Mouse (Mus musculus) G1E (cell line): ENCODE measurements around the gene Iqgap2. TPM values are rescaled to one million over a fixed set of nuclear protein-coding genes. Genes with fewer than 3 reads are reported as not detected.

Source experiments
- ATAC-seq: 2 replicates; pipeline ENCODE4 v1.8.0; 2016; ENCODE audit warnings: mild to moderate bottlenecking; ENCODE audit not compliant: insufficient number of reproducible peaks, poor library complexity, low FRiP score, severe bottlenecking; ENCODE audit errors: extremely low read depth
- DNase-seq: peaks from one replicate; pipeline ENCODE4 v3.0.0; 2012; ENCODE audit warnings: low spot score
- H3K27me3 ChIP-seq: 2 replicates; pipeline ENCODE4 v1.6.1; 2012; ENCODE audit warnings: mild to moderate bottlenecking, low read length, inconsistent platforms; ENCODE audit not compliant: insufficient read depth
- H3K36me3 ChIP-seq: replicated peaks from 2 replicates; pipeline ENCODE3; 2012; ENCODE audit warnings: mild to moderate bottlenecking, inconsistent platforms
- H3K4me1 ChIP-seq: 2 replicates; pipeline ENCODE4 v1.6.1; 2012; ENCODE audit warnings: low read depth, low read length, inconsistent platforms, mixed read lengths; ENCODE audit not compliant: insufficient read depth
- H3K4me3 ChIP-seq: 2 replicates; pipeline ENCODE4 v1.5.1; 2012; ENCODE audit warnings: low read depth, mild to moderate bottlenecking, inconsistent platforms, low read length, moderate library complexity, mixed read lengths
- H3K9me3 ChIP-seq: replicated peaks from 2 replicates; pipeline ENCODE4 v1.6.1; 2012; ENCODE audit warnings: inconsistent platforms
- CTCF ChIP-seq: IDR thresholded peaks from 2 replicates; pipeline ENCODE4 v1.5.1; 2012; ENCODE audit warnings: low read depth, low read length, inconsistent platforms, mixed read lengths
- GATA1 ChIP-seq: IDR thresholded peaks from 2 replicates; pipeline ENCODE4 v1.6.1; 2012; ENCODE audit warnings: borderline replicate concordance, low read length, inconsistent platforms, mixed read lengths
- GATA2 ChIP-seq: IDR thresholded peaks from 2 replicates; pipeline ENCODE4 v1.6.1; 2012; ENCODE audit warnings: low read depth, low read length, inconsistent platforms, borderline replicate concordance
- POLR2AphosphoS5 ChIP-seq: IDR thresholded peaks from 2 replicates; pipeline ENCODE4 v1.6.1; 2012; ENCODE audit warnings: low read depth, low read length, inconsistent platforms; ENCODE audit not compliant: insufficient replicate concordance
- TAL1 ChIP-seq: conservative IDR thresholded peaks from 2 replicates; pipeline ENCODE4 v1.6.1; 2012; ENCODE audit warnings: low read depth, low read length, inconsistent platforms, mixed read lengths
- polyA plus RNA-seq: library from polyadenylated mRNA; stranded (reverse); fragments of >175 nt; gene quantifications from 2 replicates; pipeline ENCODE4 v1.2.3, GENCODE M21; 2012
- total RNA-seq, 2 experiments: library from RNA; stranded (forward) in 1 of 2; stranded (reverse) in 1 of 2; fragments of 200-1000 nt in 1 of 2; fragments of >200 nt in 1 of 2; fragmentation: Nextera tagmentation in 1 of 2; gene quantifications; 2 replicates each; pipeline ENCODE4 v1.2.3; 2014 to 2017

Gene Iqgap2
- total and polyA plus RNA-seq, 3 experiments = 3.0 to 14.3 (median 6.6) TPM

DNA sequence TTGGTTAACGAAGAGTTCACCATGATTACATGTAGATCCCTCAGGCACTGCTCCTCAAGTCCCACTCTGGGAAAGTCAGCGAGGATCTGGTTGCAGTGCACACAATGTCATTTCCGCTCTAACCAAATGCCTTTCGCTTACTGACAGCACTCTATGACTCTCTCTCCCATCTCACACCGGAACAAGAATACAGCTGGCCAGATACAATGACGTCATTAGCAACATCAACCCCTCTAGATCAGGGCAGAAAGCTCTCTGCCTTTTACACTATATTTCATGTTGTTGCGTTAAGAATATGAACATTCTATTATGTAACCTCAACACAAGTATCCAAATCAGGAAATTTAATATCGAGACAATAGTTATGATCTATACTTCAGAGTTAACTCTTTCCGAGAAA lies 32.9 kb downstream of the Iqgap2 start:
- no peak overlapping the region for H3K4me3 ChIP-seq
- H3K27me3 ChIP-seq = no peaks in the 10 kb centered on the region; the same call in 1 of the 2 replicates
- DNase-seq = no peak
- TF ChIP-seq GATA2 (no peak), POLR2AphosphoS5 (no peak), TAL1 (no peak), CTCF (no peak), GATA1 (no peak)
- H3K36me3 ChIP-seq = no peaks in the 10 kb centered on the region
- no peak for ATAC-seq
- no peaks in the 10 kb centered on the region for H3K9me3 ChIP-seq
- no peaks in the 10 kb centered on the region for H3K4me1 ChIP-seq

- TF ChIP-seq CTCF = no peak
- no peak for TF ChIP-seq TAL1
- no peak for TF ChIP-seq POLR2AphosphoS5
- TF ChIP-seq GATA1 = no peak
- TF ChIP-seq GATA2 = no peak
- no peaks in the 10 kb centered on the region for H3K9me3 ChIP-seq
- DNase-seq (no peak), ATAC-seq (no peak)
- H3K4me1 ChIP-seq = no peaks in the 10 kb centered on the region
- no peaks in the 10 kb centered on the region for H3K27me3 ChIP-seq
- H3K36me3 ChIP-seq = no peaks in the 10 kb centered on the region
- H3K4me3 ChIP-seq = no peak overlapping the region
These were observed 36.2 kb downstream of the Iqgap2 start for GRCm38 (mm10) chr13:95855537-95855936.

GRCm38 (mm10) chr13:95851611-95852010 lies 40.1 kb downstream of the Iqgap2 start:
- Histone ChIP-seq H3K36me3 (no peaks in the 10 kb centered on the region), H3K4me1 (no peaks in the 10 kb centered on the region), H3K9me3 (no peaks in the 10 kb centered on the region), H3K4me3 (no peak overlapping the region), H3K27me3 (no peaks in the 10 kb centered on the region)
- TF ChIP-seq GATA2 (no peak), GATA1 (no peak), TAL1 (no peak), POLR2AphosphoS5 (no peak), CTCF (no peak)
- DNase-seq (no peak), ATAC-seq (no peak)

- no peaks in the 10 kb centered on the region for H3K9me3 ChIP-seq
- H3K4me1 ChIP-seq = no peaks in the 10 kb centered on the region
- H3K4me3 ChIP-seq = no peak overlapping the region
- no peak for DNase-seq
- no peak for ATAC-seq
- H3K36me3 ChIP-seq = no peaks in the 10 kb centered on the region
- H3K27me3 ChIP-seq = no peaks in the 10 kb centered on the region
- TF ChIP-seq GATA2 (no peak), CTCF (no peak), GATA1 (no peak), POLR2AphosphoS5 (no peak), TAL1 (no peak)
These were observed 41.3 kb downstream of the Iqgap2 start for GRCm38 (mm10) chr13:95850451-95850850.

DNA sequence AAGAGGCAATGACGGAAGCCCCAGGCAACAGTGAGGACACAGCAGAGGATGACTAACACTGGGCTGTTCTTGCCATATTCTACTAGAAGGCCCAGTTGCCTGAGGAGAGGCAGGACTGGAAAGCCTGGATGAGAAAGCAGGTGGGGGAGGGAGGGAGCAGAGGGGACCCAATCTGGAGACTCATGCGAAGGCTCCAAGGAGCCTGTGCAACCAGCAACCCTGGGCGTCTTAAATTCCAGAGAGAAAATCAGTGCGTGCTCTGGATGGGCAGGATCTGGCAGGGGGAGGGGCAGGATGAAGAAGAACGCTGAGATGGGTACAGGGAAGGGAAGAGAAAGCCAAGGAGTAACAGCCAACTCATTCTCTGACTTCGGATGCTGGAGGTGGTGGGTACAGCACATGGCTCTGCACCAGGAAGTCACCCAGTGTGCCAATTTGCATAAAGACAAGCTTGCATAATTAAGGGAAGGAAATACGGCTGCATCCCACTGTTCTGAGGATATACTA lies 42.2 kb downstream of the Iqgap2 start:
- ATAC-seq = no peak
- Histone ChIP-seq H3K4me3 (no peak overlapping the region), H3K4me1 (no peaks in the 10 kb centered on the region), H3K9me3 (no peaks in the 10 kb centered on the region), H3K27me3 (no peaks in the 10 kb centered on the region), H3K36me3 (no peaks in the 10 kb centered on the region)
- TF ChIP-seq TAL1 (no peak), GATA1 (no peak), CTCF (no peak), GATA2 (no peak), POLR2AphosphoS5 (no peak)
- no peak for DNase-seq

DNA sequence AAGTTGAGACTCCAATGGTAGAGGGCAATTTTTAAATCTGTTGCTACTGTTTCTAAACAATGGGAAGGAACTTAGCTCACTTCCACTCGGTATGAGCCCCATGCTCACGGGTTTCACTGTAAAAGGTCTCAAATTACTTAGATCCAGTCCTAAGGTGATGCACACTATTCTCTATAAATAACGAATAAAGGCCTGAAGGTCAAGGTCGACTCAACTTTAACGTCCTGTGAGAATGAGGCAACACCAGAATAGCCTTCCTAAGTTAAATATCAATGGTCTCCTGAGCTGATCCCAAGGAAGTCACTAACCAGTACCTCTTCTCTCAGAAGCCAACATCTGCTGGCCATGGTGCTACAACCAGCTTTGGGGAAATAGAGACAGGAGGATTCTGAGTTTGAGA lies 45.4 kb downstream of the Iqgap2 start:
- TF ChIP-seq GATA1 (no peak), GATA2 (no peak), CTCF (no peak), TAL1 (no peak), POLR2AphosphoS5 (no peak)
- Histone ChIP-seq H3K27me3 (no peaks in the 10 kb centered on the region), H3K9me3 (no peaks in the 10 kb centered on the region), H3K36me3 (no peaks in the 10 kb centered on the region), H3K4me3 (no peak overlapping the region), H3K4me1 (no peaks in the 10 kb centered on the region)
- ATAC-seq (no peak), DNase-seq (no peak)

- no peaks in the 10 kb centered on the region for H3K27me3 ChIP-seq
- no peak overlapping the region for H3K4me3 ChIP-seq
- TF ChIP-seq TAL1 (no peak), POLR2AphosphoS5 (no peak), GATA2 (no peak), GATA1 (no peak), CTCF (no peak)
- H3K4me1 ChIP-seq = no peaks in the 10 kb centered on the region
- DNase-seq (no peak), ATAC-seq (no peak)
- no peaks in the 10 kb centered on the region for H3K36me3 ChIP-seq
- H3K9me3 ChIP-seq = no peaks in the 10 kb centered on the region
These were observed 46.8 kb downstream of the Iqgap2 start for GRCm38 (mm10) chr13:95844950-95845349.
